Mouse (Mus musculus): ENCODE measurements around the gene Kansl2.

Gene Kansl2

GRCm38 (mm10) chr15:98533881-98534627, at the start of gene Kansl2:
Gene Kansl2, minus strand, starts transcription at chr15:98534264.
- peak; percentile 97 to 99 for DNase-seq

- DNase-seq: no peak
Observed at GRCm38 (mm10) chr15:98582996-98583395, 48.9 kb upstream of the Kansl2 start.

- DNase-seq: peak; percentile 77 to 82
Observed at GRCm38 (mm10) chr15:98582410-98582809, 48.3 kb upstream of the Kansl2 start.

- DNase-seq: peak; percentile 86 to 89
Observed at GRCm38 (mm10) chr15:98579795-98580464, 45.9 kb upstream of the Kansl2 start.

- no peak for DNase-seq
Observed at GRCm38 (mm10) chr15:98579310-98579709, 45.2 kb upstream of the Kansl2 start.

- no peak for DNase-seq
Observed at GRCm38 (mm10) chr15:98573293-98573692, 39.2 kb upstream of the Kansl2 start.

GRCm38 (mm10) chr15:98570873-98571538, 36.9 kb upstream of the Kansl2 start, which contains the start of the genes Ccnt1 and 4930415O20Rik:
Gene Ccnt1, minus strand, starts transcription at chr15:98570923.
Gene 4930415O20Rik, plus strand, starts transcription at chr15:98571004.
- no peak for DNase-seq

- peak in 1 of 2 experiments; percentile 37 for DNase-seq
Observed at GRCm38 (mm10) chr15:98569795-98570365, 35.8 kb upstream of the Kansl2 start.

GRCm38 (mm10) chr15:98569216-98569615, 35.2 kb upstream of the Kansl2 start:
- DNase-seq: no peak

- no peak for DNase-seq
Observed at GRCm38 (mm10) chr15:98568256-98569033, 34.4 kb upstream of the Kansl2 start.

GRCm38 (mm10) chr15:98567278-98568134, 33.4 kb upstream of the Kansl2 start:
- DNase-seq: peak; percentile 100

GRCm38 (mm10) chr15:98566973-98567277, 32.9 kb upstream of the Kansl2 start:
- no peak for DNase-seq

GRCm38 (mm10) chr15:98557186-98557585, 23.1 kb upstream of the Kansl2 start:
- no peak for DNase-seq

- DNase-seq: no peak
Observed at GRCm38 (mm10) chr15:98555881-98556280, 21.8 kb upstream of the Kansl2 start.

GRCm38 (mm10) chr15:98552758-98553157, 18.7 kb upstream of the Kansl2 start:
- DNase-seq: no peak

GRCm38 (mm10) chr15:98546843-98547242, 12.8 kb upstream of the Kansl2 start:
- no peak for DNase-seq

GRCm38 (mm10) chr15:98545151-98545550, 11.1 kb upstream of the Kansl2 start:
- DNase-seq: no peak

- no peak for DNase-seq
Observed at GRCm38 (mm10) chr15:98543341-98543740, 9.3 kb upstream of the Kansl2 start.

- DNase-seq: no peak
Observed at GRCm38 (mm10) chr15:98541064-98541463, 7.0 kb upstream of the Kansl2 start.

GRCm38 (mm10) chr15:98537923-98538322, 3.9 kb upstream of the Kansl2 start:
- no peak for DNase-seq

GRCm38 (mm10) chr15:98536828-98537510, 2.9 kb upstream of the Kansl2 start:
- peak in 1 of 2 experiments; percentile 10 for DNase-seq

Measured in kidney, postnatal 36 days (tissue).